Mouse (Mus musculus) midbrain, postnatal 0 days (tissue): ENCODE results near the gene Stat1. TPM values are rescaled to one million over a fixed set of nuclear protein-coding genes. Genes with fewer than 3 reads are reported as not detected.

Experiments
- ATAC-seq: fragments of 200-750 bp; cut with Nextera tagmentation; 2 replicates; pipeline ENCODE4 v1.8.0; 2017; ENCODE audit warnings: moderate number of reproducible peaks, mild to moderate bottlenecking, moderate TSS enrichment, moderate library complexity; ENCODE audit not compliant: low FRiP score
- DNase-seq: peaks from one replicate; pipeline ENCODE4 v3.0.0-alpha.2; 2015; ENCODE audit warnings: low spot score
- H3K27ac ChIP-seq: fragments of 300-500 bp; sonication (generic); 2 replicates; pipeline ENCODE4 v1.5.1; 2014; ENCODE audit warnings: low read depth, mild to moderate bottlenecking, low read length, mixed read lengths
- H3K27me3 ChIP-seq: fragments of 300-500 bp; sonication (generic); 2 replicates; pipeline ENCODE4 v1.6.1; 2014; ENCODE audit warnings: low read length, control low read depth, mixed read lengths; ENCODE audit not compliant: insufficient read depth
- H3K36me3 ChIP-seq: fragments of 300-500 bp; sonication (generic); 2 replicates; pipeline ENCODE4 v1.6.1; 2014; ENCODE audit warnings: low read length, control low read depth, mixed read lengths; ENCODE audit not compliant: insufficient read depth
- H3K4me1 ChIP-seq: fragments of 300-500 bp; sonication (generic); 2 replicates; pipeline ENCODE4 v1.6.1; 2014; ENCODE audit warnings: mild to moderate bottlenecking, control low read depth, antibody characterized with exemption, low read length, mixed read lengths; ENCODE audit not compliant: insufficient read depth
- H3K4me2 ChIP-seq: fragments of 300-500 bp; sonication (generic); 2 replicates; pipeline ENCODE4 v1.6.1; 2014; ENCODE audit warnings: low read depth, mild to moderate bottlenecking, low read length, mixed read lengths; ENCODE audit not compliant: poor library complexity, severe bottlenecking
- H3K4me3 ChIP-seq: fragments of 300-500 bp; sonication (generic); 2 replicates; pipeline ENCODE4 v1.5.1; 2014; ENCODE audit warnings: low read depth, mild to moderate bottlenecking, low read length, moderate library complexity
- H3K9ac ChIP-seq: fragments of 300-500 bp; sonication (generic); replicated peaks from 2 replicates; pipeline ENCODE4 v1.6.1; 2014; ENCODE audit warnings: mild to moderate bottlenecking, low read length, moderate library complexity, mixed read lengths; ENCODE audit not compliant: poor library complexity, severe bottlenecking
- H3K9me3 ChIP-seq: fragments of 300-500 bp; sonication (generic); 2 replicates; pipeline ENCODE4 v1.6.1; 2016; ENCODE audit warnings: low read length, control low read depth
- CTCF ChIP-seq: IDR thresholded peaks from 2 replicates; pipeline ENCODE4 v1.5.1; 2016; ENCODE audit warnings: antibody characterized with exemption, mild to moderate bottlenecking
- WGBS: fragments of 180-500 bp; shearing (Covaris S2); extraction: QIAGEN DNeasy Blood & Tissue Kit; methylation state at CpG from one replicate; pipeline ENCODE4 v1.1.7; 2014; 5-methylcytosine and 5-hydroxymethylcytosine counted together
- polyA plus RNA-seq: library from polyadenylated mRNA; unstranded; fragments of >200 nt; fragmentation: Nextera tagmentation; extraction: Ambion mirVana; gene quantifications from 2 replicates; pipeline ENCODE4 v1.2.1, GENCODE M21; 2015
- total RNA-seq: library from RNA; depleted of rRNA; stranded (reverse); fragments of >200 nt; gene quantifications from 2 replicates; pipeline ENCODE4 v1.2.3, GENCODE M21; 2014

Gene Stat1
- total and polyA plus RNA-seq, 2 experiments from 2014 or later: 11.2 to 27.5 TPM

- no peak for TF ChIP-seq CTCF
- no peaks in the 10 kb centered on the region for H3K9me3 ChIP-seq
- H3K9ac ChIP-seq: no peak overlapping the region
- 0 out of 2 replicates have a peak, but pooled peaks cover 5% of the 10 kb centered on the region for H3K36me3 ChIP-seq
- H3K27me3 ChIP-seq: no peaks in the 10 kb centered on the region
- 76% methylated on average over 16 of the region's 16 CpGs for WGBS
- H3K27ac ChIP-seq: no peak overlapping the region
- no peak overlapping the region for H3K4me2 ChIP-seq
- H3K4me1 ChIP-seq: no peaks in the 10 kb centered on the region
- H3K4me3 ChIP-seq: no peak overlapping the region
- no peak for DNase-seq
- ATAC-seq: no peak
These were observed 18.1 kb downstream of the Stat1 start for GRCm38 (mm10) chr1:52137292-52137691.

GRCm38 (mm10) chr1:52140534-52140933 lies 21.3 kb downstream of the Stat1 start:
- no peak overlapping the region for H3K4me2 ChIP-seq

GRCm38 (mm10) chr1:52141482-52141881 lies 22.2 kb downstream of the Stat1 start:
- Histone ChIP-seq H3K4me1 (no peaks in the 10 kb centered on the region), H3K27me3 (no peaks in the 10 kb centered on the region), H3K9ac (no peak overlapping the region), H3K27ac (no peak overlapping the region), H3K36me3 (peaks cover 12% of the 10 kb centered on the region; the same call in 1 of the 2 replicates), H3K4me2 (no peak overlapping the region), H3K4me3 (no peak overlapping the region), H3K9me3 (no peaks in the 10 kb centered on the region)
- DNase-seq (no peak), ATAC-seq (no peak)
- no peak for TF ChIP-seq CTCF
- WGBS: 77% methylated on average over 3 of the region's 3 CpGs

More at GRCm38 (mm10) chr1:52140534-52140933, 21.3 kb downstream of the Stat1 start:
- WGBS: 90% methylated on average over 9 of the region's 9 CpGs
- TF ChIP-seq CTCF: no peak
- no peaks in the 10 kb centered on the region for H3K27me3 ChIP-seq
- H3K4me1 ChIP-seq: no peaks in the 10 kb centered on the region
- no peak overlapping the region for H3K27ac ChIP-seq
- H3K36me3 ChIP-seq: peaks cover 12% of the 10 kb centered on the region; the same call in 1 of the 2 replicates
- ATAC-seq (no peak), DNase-seq (no peak)
- H3K9me3 ChIP-seq: no peaks in the 10 kb centered on the region
- H3K9ac ChIP-seq: no peak overlapping the region
- H3K4me3 ChIP-seq: no peak overlapping the region

- H3K27ac ChIP-seq: no peak overlapping the region
- TF ChIP-seq CTCF: no peak
- peaks cover 12% of the 10 kb centered on the region; the same call in 1 of the 2 replicates for H3K36me3 ChIP-seq
- WGBS: 87% methylated on average over 4 of the region's 4 CpGs
- H3K4me1 ChIP-seq: no peaks in the 10 kb centered on the region
- H3K9me3 ChIP-seq: no peaks in the 10 kb centered on the region
- H3K27me3 ChIP-seq: no peaks in the 10 kb centered on the region
- no peak overlapping the region for H3K4me2 ChIP-seq
- ATAC-seq (no peak), DNase-seq (no peak)
- no peak overlapping the region for H3K4me3 ChIP-seq
- H3K9ac ChIP-seq: no peak overlapping the region
These were observed 22.9 kb downstream of the Stat1 start for GRCm38 (mm10) chr1:52142117-52142516.

GRCm38 (mm10) chr1:52143191-52143590 lies 24.0 kb downstream of the Stat1 start:
- Histone ChIP-seq H3K9me3 (no peaks in the 10 kb centered on the region), H3K4me1 (no peaks in the 10 kb centered on the region), H3K4me3 (no peak overlapping the region), H3K4me2 (no peak overlapping the region), H3K27me3 (no peaks in the 10 kb centered on the region), H3K9ac (no peak overlapping the region), H3K36me3 (peaks cover 10% of the 10 kb centered on the region; the same call in 1 of the 2 replicates), H3K27ac (no peak overlapping the region)
- TF ChIP-seq CTCF: no peak
- ATAC-seq (no peak), DNase-seq (no peak)
- WGBS: 82% methylated on average over 4 of the region's 4 CpGs

GRCm38 (mm10) chr1:52143596-52144156 lies 24.4 kb downstream of the Stat1 start:
- no peaks in the 10 kb centered on the region for H3K4me1 ChIP-seq
- no peak overlapping the region for H3K4me2 ChIP-seq
- TF ChIP-seq CTCF: no peak
- no peak overlapping the region for H3K27ac ChIP-seq
- ATAC-seq: no peak
- H3K4me3 ChIP-seq: no peak overlapping the region
- 91% methylated on average over 7 of the region's 7 CpGs for WGBS
- H3K27me3 ChIP-seq: no peaks in the 10 kb centered on the region
- H3K9me3 ChIP-seq: no peaks in the 10 kb centered on the region
- DNase-seq: no peak
- no peak overlapping the region for H3K9ac ChIP-seq
- H3K36me3 ChIP-seq: peaks cover 7% of the 10 kb centered on the region; the same call in 1 of the 2 replicates
